Mouse (Mus musculus) hindbrain, embryonic 16.5 days (tissue): ENCODE measurements around the gene Nacad. TPM values are rescaled to one million over a fixed set of nuclear protein-coding genes. Genes with fewer than 3 reads are reported as not detected.

Experiments used
- ATAC-seq: fragments of 200-750 bp; cut with Nextera tagmentation; 2 replicates; pipeline ENCODE4 v1.8.0; 2017; ENCODE audit warnings: moderate TSS enrichment, moderate library complexity
- H3K27ac ChIP-seq: fragments of 300-500 bp; sonication (generic); 2 replicates; pipeline ENCODE4 v1.5.1; 2014; ENCODE audit warnings: low read depth, mild to moderate bottlenecking, control low read depth, low read length, moderate library complexity
- H3K27me3 ChIP-seq: fragments of 300-500 bp; sonication (generic); replicated peaks from 2 replicates; pipeline ENCODE4 v1.6.1; 2014; ENCODE audit warnings: low read length; ENCODE audit not compliant: control insufficient read depth, insufficient read depth
- H3K36me3 ChIP-seq: fragments of 300-500 bp; sonication (generic); 2 replicates; pipeline ENCODE4 v1.6.1; 2014; ENCODE audit warnings: mild to moderate bottlenecking, low read length, moderate library complexity, mixed read lengths; ENCODE audit not compliant: control insufficient read depth, insufficient read depth
- H3K4me1 ChIP-seq: fragments of 300-500 bp; sonication (generic); 2 replicates; pipeline ENCODE4 v1.6.1; 2014; ENCODE audit warnings: low read depth, low read length; ENCODE audit not compliant: control insufficient read depth, insufficient read depth
- H3K4me2 ChIP-seq: fragments of 300-500 bp; sonication (generic); 2 replicates; pipeline ENCODE4 v1.6.1; 2014; ENCODE audit warnings: mild to moderate bottlenecking, low read length, control low read depth, moderate library complexity
- H3K4me3 ChIP-seq: fragments of 300-500 bp; sonication (generic); 2 replicates; pipeline ENCODE4 v1.5.1; 2014; ENCODE audit warnings: mild to moderate bottlenecking, low read length, control low read depth, moderate library complexity
- H3K9ac ChIP-seq: fragments of 300-500 bp; sonication (generic); 2 replicates; pipeline ENCODE4 v1.6.1; 2014; ENCODE audit warnings: low read depth, mild to moderate bottlenecking, control low read depth, low read length, moderate library complexity
- H3K9me3 ChIP-seq: fragments of 300-500 bp; sonication (generic); 2 replicates; pipeline ENCODE4 v1.6.1; 2014; ENCODE audit warnings: mild to moderate bottlenecking, low read length, moderate library complexity; ENCODE audit not compliant: control insufficient read depth
- WGBS: fragments of 180-500 bp; shearing (Covaris S2); extraction: QIAGEN DNeasy Blood & Tissue Kit; methylation state at CpG from one replicate; pipeline ENCODE4 v1.1.7; 2014; 5-methylcytosine and 5-hydroxymethylcytosine counted together
- polyA plus RNA-seq: library from polyadenylated mRNA; unstranded; fragments of >200 nt; fragmentation: Nextera tagmentation; extraction: Ambion mirVana; gene quantifications from 2 replicates; pipeline ENCODE4 v1.2.1, GENCODE M21; 2015

The Nacad gene
- polyA plus RNA-seq, 1 experiment from 2014 or later = 72.1 TPM

GRCm38 (mm10) chr11:6605021-6605481, 802 bp downstream of the Nacad start:
- H3K4me3 ChIP-seq = peak overlapping the region; percentile 72
- H3K27me3 ChIP-seq = no peaks in the 10 kb centered on the region
- peak overlapping the region; percentile 93 for H3K9ac ChIP-seq
- peak overlapping the region; percentile 96 for H3K4me2 ChIP-seq
- H3K36me3 ChIP-seq = peaks cover 16% of the 10 kb centered on the region
- H3K4me1 ChIP-seq = peaks cover 37% of the 10 kb centered on the region
- 5% methylated on average over 13 of the region's 13 CpGs for WGBS
- H3K9me3 ChIP-seq = no peaks in the 10 kb centered on the region
- peak overlapping the region; percentile 99 for H3K27ac ChIP-seq
- ATAC-seq = no peak; the same call in 1 of the 2 replicates

GRCm38 (mm10) chr11:6604604-6604936, 1.3 kb downstream of the Nacad start:
- H3K27me3 ChIP-seq = no peaks in the 10 kb centered on the region
- peaks cover 16% of the 10 kb centered on the region for H3K36me3 ChIP-seq
- peaks cover 41% of the 10 kb centered on the region for H3K4me1 ChIP-seq
- H3K4me3 ChIP-seq = peak overlapping the region; percentile 72
- H3K9me3 ChIP-seq = no peaks in the 10 kb centered on the region
- H3K4me2 ChIP-seq = peak overlapping the region; percentile 96
- ATAC-seq = no peak
- peak overlapping the region; percentile 93 for H3K9ac ChIP-seq
- H3K27ac ChIP-seq = peak overlapping the region; percentile 99

- peaks cover 16% of the 10 kb centered on the region for H3K36me3 ChIP-seq
- peak overlapping the region; percentile 99 for H3K27ac ChIP-seq
- H3K4me2 ChIP-seq = peak overlapping the region; percentile 96
- H3K27me3 ChIP-seq = no peaks in the 10 kb centered on the region
- H3K9me3 ChIP-seq = no peaks in the 10 kb centered on the region
- WGBS = 8% methylated on average over 12 of the region's 12 CpGs
- peak overlapping the region; percentile 93 for H3K9ac ChIP-seq
- ATAC-seq = peak; percentile 5; the same call in 1 of the 2 replicates
- peaks cover 46% of the 10 kb centered on the region for H3K4me1 ChIP-seq
- H3K4me3 ChIP-seq = peak overlapping the region; percentile 72
Observed at GRCm38 (mm10) chr11:6603887-6604603, 1.8 kb downstream of the Nacad start.

GRCm38 (mm10) chr11:6603224-6603623, 2.6 kb downstream of the Nacad start:
- peaks cover 16% of the 10 kb centered on the region for H3K36me3 ChIP-seq
- H3K27me3 ChIP-seq = no peaks in the 10 kb centered on the region
- H3K4me2 ChIP-seq = peak overlapping the region; percentile 96
- H3K27ac ChIP-seq = peak overlapping the region; percentile 53; the same call in 1 of the 2 replicates
- H3K4me3 ChIP-seq = peak overlapping the region; percentile 72
- H3K9ac ChIP-seq = peak overlapping the region; percentile 93
- no peak for ATAC-seq
- peaks cover 53% of the 10 kb centered on the region for H3K4me1 ChIP-seq
- 66% methylated on average over 9 of the region's 9 CpGs for WGBS
- H3K9me3 ChIP-seq = no peaks in the 10 kb centered on the region

- peak overlapping the region; percentile 39; the same call in 1 of the 2 replicates for H3K9ac ChIP-seq
- no peak overlapping the region for H3K4me3 ChIP-seq
- H3K9me3 ChIP-seq = no peaks in the 10 kb centered on the region
- 76% methylated on average over 9 of the region's 9 CpGs for WGBS
- H3K36me3 ChIP-seq = peaks cover 16% of the 10 kb centered on the region
- no peak for ATAC-seq
- 0 out of 2 replicates have a peak overlapping the region, but pooled peaks have one; percentile 18 for H3K27ac ChIP-seq
- no peaks in the 10 kb centered on the region for H3K27me3 ChIP-seq
- peak overlapping the region; percentile 96 for H3K4me2 ChIP-seq
- peaks cover 59% of the 10 kb centered on the region for H3K4me1 ChIP-seq
Observed at GRCm38 (mm10) chr11:6602662-6603061, 3.2 kb downstream of the Nacad start.

GRCm38 (mm10) chr11:6601649-6602480, 4.0 kb downstream of the Nacad start:
- Histone ChIP-seq H3K9ac (no peak overlapping the region), H3K4me1 (peaks cover 57% of the 10 kb centered on the region), H3K27me3 (no peaks in the 10 kb centered on the region), H3K4me3 (no peak overlapping the region), H3K4me2 (no peak overlapping the region), H3K27ac (no peak overlapping the region), H3K9me3 (no peaks in the 10 kb centered on the region), H3K36me3 (peaks cover 20% of the 10 kb centered on the region)
- 82% methylated on average over 20 of the region's 20 CpGs for WGBS
- no peak for ATAC-seq

- peaks cover 49% of the 10 kb centered on the region for H3K4me1 ChIP-seq
- H3K4me3 ChIP-seq = no peak overlapping the region
- no peaks in the 10 kb centered on the region for H3K9me3 ChIP-seq
- H3K27ac ChIP-seq = peak overlapping the region; percentile 68
- ATAC-seq = no peak
- no peak overlapping the region for H3K9ac ChIP-seq
- WGBS = 80% methylated on average over 8 of the region's 8 CpGs
- no peaks in the 10 kb centered on the region for H3K27me3 ChIP-seq
- H3K4me2 ChIP-seq = no peak overlapping the region
- H3K36me3 ChIP-seq = peaks cover 24% of the 10 kb centered on the region
Observed at GRCm38 (mm10) chr11:6600284-6600944, 5.4 kb downstream of the Nacad start.

GRCm38 (mm10) chr11:6599831-6600230, 6.0 kb downstream of the Nacad start:
- H3K9me3 ChIP-seq = no peaks in the 10 kb centered on the region
- H3K27ac ChIP-seq = peak overlapping the region; percentile 68
- WGBS = 76% methylated on average over 6 of the region's 6 CpGs
- H3K9ac ChIP-seq = 0 out of 2 replicates have a peak overlapping the region, but pooled peaks have one; percentile 30
- H3K4me3 ChIP-seq = no peak overlapping the region
- ATAC-seq = no peak
- H3K4me2 ChIP-seq = no peak overlapping the region
- H3K4me1 ChIP-seq = peaks cover 49% of the 10 kb centered on the region
- no peaks in the 10 kb centered on the region for H3K27me3 ChIP-seq
- peaks cover 25% of the 10 kb centered on the region for H3K36me3 ChIP-seq
